Comparison of ENCODE assay signal across 11 mouse cellular contexts in the genomic region with DNA sequence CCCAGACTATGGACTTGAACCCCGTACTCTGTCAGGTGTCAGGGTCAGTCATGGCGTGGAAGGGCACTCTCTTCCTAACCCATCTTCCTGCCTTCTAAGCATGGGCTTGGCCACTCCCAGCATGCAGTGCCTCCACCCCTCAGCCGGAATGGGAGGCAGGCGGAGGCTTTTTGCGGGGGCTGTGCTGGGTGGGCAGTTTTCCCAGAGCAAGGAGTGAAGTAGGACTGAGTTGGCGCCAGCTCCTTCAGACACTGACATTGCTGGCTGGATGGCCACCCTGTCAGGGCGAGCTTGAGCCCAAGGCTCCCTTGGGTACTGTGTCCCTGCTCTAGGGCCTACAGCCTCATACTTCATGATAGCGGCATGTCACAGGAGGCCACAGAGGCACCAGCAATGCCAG. TPM values are rescaled to one million over a fixed set of nuclear protein-coding genes. Genes with fewer than 3 reads are reported as not detected.
DNase-seq lines count a peak whose midpoint lies in the region; ATAC-seq and TF ChIP-seq lines count a peak whose summit lies in the region.
"Had no signal": no experiment of that assay in that cellular context is flagged by ENCODE, and none has a peak within 500 bp of the region (broad histone marks: within the 10 kb centered on the region; RNA-seq: fewer than 3 reads in every experiment).

Gene Tcf23 (plus strand): TSS at position 247 of the 400 bp plus-strand sequence.

- H3K27ac ChIP-seq in lung, embryonic 14.5 days (ENCODE audit: low read depth) = no peak within 1 kb of the TSS
- no peak within 1 kb of the TSS for H3K27ac ChIP-seq in lung, postnatal 0 days (ENCODE audit: low read length)
- H3K27ac ChIP-seq in forebrain, embryonic 10.5 days = no peak within 1 kb of the TSS

- H3K4me1 ChIP-seq in lung, embryonic 14.5 days (ENCODE audit: insufficient read depth) = no peaks in the 10 kb centered on the region
- H3K4me1 ChIP-seq in lung, postnatal 0 days (ENCODE audit: insufficient read depth, low read depth, low read length) = no peaks in the 10 kb centered on the region
- 0 out of 2 replicates have a peak, but pooled peaks cover 4% of the 10 kb centered on the region for H3K4me1 ChIP-seq in forebrain, embryonic 10.5 days

- no peaks in the 10 kb centered on the region; the same call in 1 of the 2 replicates for H3K27me3 ChIP-seq in lung, embryonic 14.5 days (ENCODE audit: insufficient read depth, low read length)
- no peaks in the 10 kb centered on the region for H3K27me3 ChIP-seq in lung, postnatal 0 days (replicated peaks; ENCODE audit: insufficient read depth, low read length)
- H3K27me3 ChIP-seq in forebrain, embryonic 10.5 days (ENCODE audit: poor library complexity, severe bottlenecking) = peaks cover 4% of the 10 kb centered on the region; the same call in 1 of the 2 replicates

- TF ChIP-seq EP300 in lung, postnatal 0 days (IDR thresholded peaks at IDR 0.05) = no peak

- H3K36me3 ChIP-seq in lung, embryonic 14.5 days (ENCODE audit: insufficient read depth) = no peaks in the 10 kb centered on the region
- H3K36me3 ChIP-seq in lung, postnatal 0 days (ENCODE audit: insufficient read depth, low read length) = no peaks in the 10 kb centered on the region
- H3K36me3 ChIP-seq in forebrain, embryonic 10.5 days (replicated peaks) = no peaks in the 10 kb centered on the region

- H3K4me2 ChIP-seq in lung, embryonic 14.5 days = no peak within 1 kb of the TSS
- no peak within 1 kb of the TSS for H3K4me2 ChIP-seq in lung, postnatal 0 days (replicated peaks; ENCODE audit: low read depth, low read length)

- H3K9me3 ChIP-seq in lung, embryonic 14.5 days (ENCODE audit: low read depth, low read length) = no peaks in the 10 kb centered on the region
- H3K9me3 ChIP-seq in lung, postnatal 0 days (ENCODE audit: low read length) = no peaks in the 10 kb centered on the region
- H3K9me3 ChIP-seq in forebrain, embryonic 10.5 days = no peaks in the 10 kb centered on the region

- no peak for ATAC-seq in lung, embryonic 14.5 days (ENCODE audit: insufficient read depth)
- ATAC-seq in lung, postnatal 0 days = no peak

- H3K4me3 ChIP-seq in lung, embryonic 14.5 days (ENCODE audit: low read depth, low read length) = no peak within 1 kb of the TSS
- H3K4me3 ChIP-seq in lung, postnatal 0 days (ENCODE audit: low read depth, low read length) = no peak within 1 kb of the TSS
- no peak within 1 kb of the TSS for H3K4me3 ChIP-seq in forebrain, embryonic 10.5 days
- H3K4me3 ChIP-seq: erythroblast, embryonic 14.5 days had no signal

- TF ChIP-seq CTCF in lung, embryonic 14.5 days (IDR thresholded peaks at IDR 0.05; ENCODE audit: low read depth) = no peak
- TF ChIP-seq CTCF in lung, postnatal 0 days (IDR thresholded peaks at IDR 0.05) = no peak

- H3K9ac ChIP-seq in lung, embryonic 14.5 days = no peak within 1 kb of the TSS
- H3K9ac ChIP-seq in lung, postnatal 0 days (replicated peaks; ENCODE audit: low read depth) = no peak within 1 kb of the TSS

- 66% methylated on average over 8 of the region's 8 CpGs for WGBS in lung, embryonic 14.5 days
- 52% methylated on average over 8 of the region's 8 CpGs for WGBS in lung, postnatal 0 days
- 81% methylated on average over 8 of the region's 8 CpGs for WGBS in forebrain, embryonic 10.5 days

- peak; percentile 42 for DNase-seq in adrenal gland, postnatal 10 days
- no peak for DNase-seq in adrenal gland, adult 18-20 months (ENCODE audit: low spot score in 2 of 2)
- DNase-seq in lung, embryonic 14.5 days = peak; percentile 37
- no peak for DNase-seq in lung, postnatal 25 days (ENCODE audit: low spot score)
- DNase-seq in lung, postnatal 0 days (ENCODE audit: low spot score) = peak; percentile 36
- DNase-seq in testis, postnatal 14 days (ENCODE audit: low spot score) = peak; percentile 82
- no peak for DNase-seq in cerebellum, postnatal 14 days
- no peak for DNase-seq in forebrain, embryonic 10.5 days (ENCODE audit: extremely low spot score, low spot score)
- DNase-seq: cerebellum, adult 9-11 months; right cerebral cortex, adult 18-20 months had no signal

RNA-seq across cellular contexts. Expression of gene Tcf23, which starts in this region (rescaled TPM):
- total RNA-seq in adrenal gland, postnatal 10 days (2021) = under 1 TPM; 0.39 to 0.99 TPM
- total RNA-seq in adrenal gland, adult 18-20 months (2021) = 1 to 10 TPM; 1.3 to 2.4 TPM
- polyA plus RNA-seq in lung, embryonic 14.5 days (2014; fragmentation: Nextera tagmentation; extraction: Ambion mirVana) = 0.16 and 0.25 TPM in 2 replicates
- 0.44 and 0.49 TPM in 2 replicates for polyA plus RNA-seq in lung, postnatal 0 days (2015; fragmentation: Nextera tagmentation; extraction: Ambion mirVana)
- polyA plus RNA-seq in forebrain, embryonic 10.5 days (2016; fragmentation: Nextera tagmentation; extraction: Ambion mirVana) = not detected in 2 replicates
- polyA plus RNA-seq: erythroblast, embryonic 14.5 days had no signal

Comparison
In these comparisons a context has a peak if more than half of its experiments do, and no peak if none do; other contexts are left out.
1. Peak in DNase-seq in adrenal gland, postnatal 10 days; RNA of the gene not detected or under 1 TPM.
2. Peak in DNase-seq in lung, embryonic 14.5 days; RNA of the gene not detected or under 1 TPM.
3. Peak in DNase-seq in lung, postnatal 0 days; RNA of the gene not detected or under 1 TPM.